Mouse (Mus musculus) C2C12 (cell line): ENCODE measurements at regions not wholly inside any gene's neighbourhood (a gene's known extent, or its start where the extent isn't known, plus 50 kb on each side); places are given as distances from the start of the nearest gene placed in this dataset.

ENCODE experiments used
- H3K27me3 ChIP-seq: one replicate; pipeline ENCODE4 v1.6.1; 2011; ENCODE audit not compliant: control insufficient read depth, insufficient read depth, insufficient read length
- H3K36me3 ChIP-seq: one replicate; pipeline ENCODE4 v1.6.1; 2011; ENCODE audit not compliant: control insufficient read depth, insufficient read depth
- H3K4me3 ChIP-seq: one replicate; pipeline ENCODE4 v1.5.1; 2011; ENCODE audit warnings: mild to moderate bottlenecking, control low read depth; ENCODE audit not compliant: poor library complexity, insufficient read depth, severe bottlenecking
- H3K79me2 ChIP-seq: one replicate; pipeline ENCODE4 v1.6.1; 2011; ENCODE audit not compliant: control insufficient read depth, insufficient read depth
- H3K79me3 ChIP-seq: one replicate; pipeline ENCODE4 v1.6.1; 2011; ENCODE audit warnings: low read depth, control low read depth
- H3ac ChIP-seq: one replicate; pipeline ENCODE3; 2011; ENCODE audit warnings: low read depth; ENCODE audit not compliant: control insufficient read depth, insufficient read length
- CEBPB ChIP-seq: IDR thresholded peaks from one replicate; pipeline ENCODE4 v1.6.1; 2011; ENCODE audit warnings: low read depth, mild to moderate bottlenecking, control low read depth, moderate library complexity
- CTCF ChIP-seq: IDR thresholded peaks from one replicate; pipeline ENCODE4 v1.5.1; 2011; ENCODE audit not compliant: control insufficient read depth, insufficient read depth, insufficient read length
- FOSL1 ChIP-seq: IDR thresholded peaks from one replicate; pipeline ENCODE4 v1.8.0; 2011; ENCODE audit warnings: mild to moderate bottlenecking, low read length; ENCODE audit not compliant: poor library complexity, insufficient read depth, severe bottlenecking
- MAX ChIP-seq: IDR thresholded peaks from one replicate; pipeline ENCODE4 v1.6.1; 2011; ENCODE audit warnings: mild to moderate bottlenecking, control low read depth
- MYOD1 ChIP-seq: IDR thresholded peaks from one replicate; pipeline ENCODE4 v1.6.1; 2011; ENCODE audit warnings: low read depth; ENCODE audit not compliant: control insufficient read depth, insufficient read length
- MYOG ChIP-seq: IDR thresholded peaks from one replicate; pipeline ENCODE4 v1.6.1; 2011; ENCODE audit not compliant: control insufficient read depth, insufficient read length; ENCODE audit errors: extremely low read depth
- USF1 ChIP-seq: IDR thresholded peaks from one replicate; pipeline ENCODE4 v1.6.1; 2011; ENCODE audit warnings: low read depth, mild to moderate bottlenecking, control low read depth, moderate library complexity

GRCm38 (mm10) chr2:116177155-116177554 is 111.5 kb upstream of the Meis2 start:
- H3K36me3 ChIP-seq = no peaks in the 10 kb centered on the region
- no peaks in the 10 kb centered on the region for H3K27me3 ChIP-seq
- no peak overlapping the region for H3ac ChIP-seq
- H3K4me3 ChIP-seq = no peak overlapping the region
- TF ChIP-seq MYOD1 (no peak), CEBPB (no peak), CTCF (no peak), FOSL1 (no peak), MAX (no peak), USF1 (no peak), MYOG (no peak)
- no peaks in the 10 kb centered on the region for H3K79me2 ChIP-seq
- H3K79me3 ChIP-seq = no peaks in the 10 kb centered on the region

GRCm38 (mm10) chr2:116165871-116166770 is 100.5 kb upstream of the Meis2 start:
- Histone ChIP-seq H3K36me3 (no peaks in the 10 kb centered on the region), H3K79me2 (no peaks in the 10 kb centered on the region), H3K27me3 (no peaks in the 10 kb centered on the region), H3K79me3 (no peaks in the 10 kb centered on the region), H3K4me3 (no peak overlapping the region), H3ac (no peak overlapping the region)
- TF ChIP-seq FOSL1 (no peak), USF1 (no peak), CTCF (no peak), MYOG (no peak), CEBPB (no peak), MYOD1 (no peak), MAX (no peak)
